Mouse (Mus musculus) ES-Bruce4 (cell line): ENCODE data around the gene Bcar1.

ENCODE experiments used
- CTCF ChIP-seq: IDR thresholded peaks from one replicate; pipeline ENCODE4 v1.8.1; 2011; ENCODE audit warnings: low read depth, low read length
- POLR2A ChIP-seq: IDR thresholded peaks from one replicate; pipeline ENCODE4 v1.8.1; 2011; ENCODE audit warnings: low read length; ENCODE audit not compliant: insufficient read depth

DNA sequence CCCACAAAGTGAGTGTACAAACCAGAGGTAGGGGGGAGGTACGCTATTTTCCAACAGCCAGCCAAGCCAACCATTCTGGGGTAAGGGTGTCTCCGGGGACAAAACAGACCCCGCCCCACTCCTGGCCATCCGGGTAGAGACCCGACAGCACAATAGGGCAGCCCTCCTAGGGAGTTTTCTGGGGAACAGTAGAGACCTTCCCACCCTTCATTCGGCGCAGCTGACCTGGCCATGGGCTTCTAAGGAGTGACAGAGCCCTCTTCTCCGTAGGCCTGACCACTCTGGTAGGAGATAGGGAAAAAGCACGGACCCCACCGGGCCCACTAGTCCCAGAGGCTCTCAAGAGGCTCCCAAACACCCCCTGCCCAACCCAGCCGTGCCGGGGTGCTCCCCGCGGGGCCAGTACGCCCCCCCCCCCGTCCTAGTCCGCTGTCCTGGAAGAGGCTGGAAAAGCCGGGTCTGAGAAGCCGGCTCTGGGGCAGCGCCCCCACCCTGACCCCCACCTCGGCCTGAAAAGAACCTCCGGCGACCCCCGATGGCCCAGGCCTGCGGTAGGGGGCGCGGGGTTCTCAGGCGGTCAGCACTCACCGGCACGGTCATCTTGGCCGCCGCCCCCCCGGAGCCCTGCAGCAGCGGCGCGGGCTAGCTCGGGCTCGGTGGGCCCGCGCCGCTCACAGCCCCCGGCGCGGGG, 363 bp downstream of the Bcar1 start:
- TF ChIP-seq POLR2A (no peak), CTCF (no peak)
